Mouse (Mus musculus) R1 (cell line): Measurements from ENCODE around the gene Flad1.

Experiments
- DNase-seq: peaks from one replicate; pipeline ENCODE4 v3.0.0-alpha.2; 2018; ENCODE audit warnings: low read depth, low spot score

Gene Flad1

GRCm38 (mm10) chr3:89382033-89382882 is 29.4 kb downstream of the Flad1 start:
- peak; percentile 96 for DNase-seq

- DNase-seq = no peak
These were observed 30.4 kb downstream of the Flad1 start for GRCm38 (mm10) chr3:89381233-89381632.

- DNase-seq = no peak
These were observed 31.0 kb downstream of the Flad1 start for GRCm38 (mm10) chr3:89380711-89381110.

- no peak for DNase-seq
These were observed 31.4 kb downstream of the Flad1 start for GRCm38 (mm10) chr3:89380291-89380690.

- peak; percentile 64 for DNase-seq
These were observed 32.1 kb downstream of the Flad1 start for GRCm38 (mm10) chr3:89379388-89380131.

- peak; percentile 92 for DNase-seq
These were observed 33.1 kb downstream of the Flad1 start for GRCm38 (mm10) chr3:89378394-89379067.

- no peak for DNase-seq
These were observed 33.8 kb downstream of the Flad1 start for GRCm38 (mm10) chr3:89377831-89378230.

- DNase-seq = peak; percentile 82
These were observed 38.0 kb downstream of the Flad1 start for GRCm38 (mm10) chr3:89373581-89374231.

GRCm38 (mm10) chr3:89367338-89367737 is 44.3 kb downstream of the Flad1 start:
- DNase-seq = peak; percentile 44

GRCm38 (mm10) chr3:89365486-89366414 is 45.9 kb downstream of the Flad1 start:
- DNase-seq = no peak

GRCm38 (mm10) chr3:89365153-89365485 is 46.6 kb downstream of the Flad1 start, which contains the start of gene Dcst1:
Dcst1 (minus strand) TSS chr3:89365253.
- no peak for DNase-seq

- peak; percentile 42 for DNase-seq
These were observed 47.0 kb downstream of the Flad1 start for GRCm38 (mm10) chr3:89364631-89365030.

- DNase-seq = no peak
These were observed 50.0 kb downstream of the Flad1 start, which contains the start of gene Dcst2 for GRCm38 (mm10) chr3:89361675-89362074. Dcst2 (plus strand) TSS chr3:89361975.

GRCm38 (mm10) chr3:89360237-89360636 is 51.4 kb downstream of the Flad1 start:
- DNase-seq = no peak

GRCm38 (mm10) chr3:89359630-89360029 is 52.0 kb downstream of the Flad1 start:
- no peak for DNase-seq

- DNase-seq = no peak
These were observed 55.6 kb downstream of the Flad1 start for GRCm38 (mm10) chr3:89356029-89356428.

GRCm38 (mm10) chr3:89355512-89355902 is 56.2 kb downstream of the Flad1 start:
- no peak for DNase-seq

GRCm38 (mm10) chr3:89354816-89355511 is 56.7 kb downstream of the Flad1 start:
- DNase-seq = peak; percentile 81

GRCm38 (mm10) chr3:89351271-89351670 is 60.4 kb downstream of the Flad1 start:
- DNase-seq = no peak
